Mouse (Mus musculus) lung, postnatal 0 days (tissue): ENCODE results near the gene H1foo.

ENCODE experiments used
- CTCF ChIP-seq: IDR thresholded peaks from 2 replicates; pipeline ENCODE4 v1.5.1; 2016; ENCODE audit warnings: antibody characterized with exemption, mild to moderate bottlenecking
- EP300 ChIP-seq: IDR thresholded peaks from 2 replicates; pipeline ENCODE4 v1.6.1; 2016; ENCODE audit warnings: antibody characterized with exemption, mild to moderate bottlenecking, control low read depth

- TF ChIP-seq EP300 (no peak), CTCF (no peak)
Observed at GRCm38 (mm10) chr6:115973139-115973875, 28.6 kb downstream of the H1foo start.
